Mouse (Mus musculus): ENCODE results near the gene Cstad.

DNA sequence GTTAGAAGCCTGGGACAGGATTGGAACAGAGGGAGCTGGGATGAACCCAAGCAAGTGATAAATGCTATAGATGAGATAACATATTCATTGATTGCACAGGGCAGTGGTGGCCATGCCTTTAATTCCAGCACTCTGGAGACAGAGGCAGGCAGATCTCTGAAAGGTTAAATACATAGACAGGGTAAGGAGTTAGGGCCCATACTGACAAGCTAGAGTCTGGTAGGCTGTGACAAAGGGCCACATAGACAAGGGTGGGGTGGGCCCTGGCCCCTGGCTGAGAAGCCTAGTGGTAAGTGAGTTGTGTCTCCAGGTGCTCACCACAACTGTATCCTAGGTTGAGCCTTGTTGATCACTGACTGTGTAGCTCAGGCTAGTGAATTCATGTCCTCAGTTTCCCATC is 7.6 kb downstream of the Cstad start:
- no peak for TF ChIP-seq CTCF (IDR thresholded peaks at IDR 0.05; ENCODE audit: low read depth, low read length)
- no peak for TF ChIP-seq POLR2A (IDR thresholded peaks at IDR 0.05; ENCODE audit: extremely low read depth, insufficient read depth, low read length)
